Mouse (Mus musculus) bone marrow macrophage, adult 2 months (primary cell): Measurements from ENCODE around the gene Gm29776.
A peak's percentile ranks its signal among the peaks of the same experiment; 100 is the strongest.

ENCODE experiments used
- CTCF ChIP-seq: IDR thresholded peaks from 2 replicates; pipeline ENCODE4 v1.5.1; 2012; ENCODE audit warnings: low read depth, mild to moderate bottlenecking, low read length, moderate library complexity
- POLR2A ChIP-seq: IDR thresholded peaks from 2 replicates; pipeline ENCODE4 v1.6.1; 2012; ENCODE audit warnings: mild to moderate bottlenecking, low read depth, low read length, borderline replicate concordance

- TF ChIP-seq POLR2A (no peak), CTCF (peak; percentile 78)
Observed at GRCm38 (mm10) chr14:54650621-54651454, 47.8 kb downstream of the Gm29776 start.
